Mouse (Mus musculus): ENCODE results near the gene Copg2. TPM values are rescaled to one million over a fixed set of nuclear protein-coding genes. Genes with fewer than 3 reads are reported as not detected.

The Copg2 gene
- polyA plus RNA-seq, 1 experiment = 11.4 TPM

DNA sequence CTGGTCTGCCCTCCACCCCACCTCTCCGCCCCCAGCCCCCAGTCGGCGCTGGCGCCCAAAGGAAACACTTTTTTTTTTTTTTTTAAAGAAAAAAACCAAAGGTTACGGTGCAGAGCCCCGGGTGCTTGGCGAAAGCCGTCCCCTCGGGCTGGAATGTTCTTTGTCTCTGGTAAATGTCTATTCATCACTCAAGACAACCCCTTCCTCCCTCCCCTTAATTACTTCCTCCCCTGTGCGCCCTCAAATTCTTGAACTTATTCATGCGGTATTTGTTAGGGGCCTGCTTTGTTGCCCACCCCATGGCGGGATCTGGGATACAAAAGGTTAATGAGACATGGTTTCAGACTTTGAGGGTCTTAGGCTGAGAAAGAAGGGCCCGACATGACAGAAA, 160.2 kb downstream of the Copg2 start:
- 57% methylated on average over 13 of the region's 13 CpGs for WGBS
- no peak for DNase-seq (ENCODE audit: low read depth, low spot score)

DNA sequence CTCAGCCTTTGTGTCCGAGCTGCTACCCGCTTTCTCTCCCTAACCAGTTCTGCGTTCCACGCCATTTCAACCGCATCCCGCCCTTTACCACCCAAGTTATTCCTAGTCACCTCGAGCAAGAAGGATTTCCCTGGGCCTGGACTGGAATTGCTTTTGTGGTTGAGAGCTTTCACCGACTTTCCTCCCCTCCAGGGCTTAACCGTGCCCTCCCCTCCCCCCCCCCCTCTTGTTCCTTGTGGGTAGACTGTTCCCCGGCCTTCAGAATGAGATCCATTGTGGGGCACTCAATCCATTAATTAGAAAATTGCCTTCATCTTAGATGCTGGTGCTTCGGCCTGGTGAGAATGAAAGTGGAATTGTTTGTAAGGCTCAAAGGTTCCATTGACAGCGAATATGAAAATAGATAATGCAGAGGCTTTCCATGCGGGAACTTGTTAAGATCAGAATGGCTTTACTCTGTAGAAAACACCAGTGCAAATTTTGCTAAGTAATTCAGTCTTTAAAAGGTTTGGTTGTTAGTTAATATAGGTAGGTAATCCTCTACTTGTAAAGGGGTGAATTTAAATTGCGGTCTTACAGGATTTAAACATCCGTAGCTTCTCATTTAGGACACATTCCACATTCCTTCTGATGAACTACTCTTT, 160.7 kb downstream of the Copg2 start:
- 62% methylated on average over 15 of the region's 15 CpGs for WGBS
- DNase-seq (ENCODE audit: low read depth, low spot score) = no peak

DNA sequence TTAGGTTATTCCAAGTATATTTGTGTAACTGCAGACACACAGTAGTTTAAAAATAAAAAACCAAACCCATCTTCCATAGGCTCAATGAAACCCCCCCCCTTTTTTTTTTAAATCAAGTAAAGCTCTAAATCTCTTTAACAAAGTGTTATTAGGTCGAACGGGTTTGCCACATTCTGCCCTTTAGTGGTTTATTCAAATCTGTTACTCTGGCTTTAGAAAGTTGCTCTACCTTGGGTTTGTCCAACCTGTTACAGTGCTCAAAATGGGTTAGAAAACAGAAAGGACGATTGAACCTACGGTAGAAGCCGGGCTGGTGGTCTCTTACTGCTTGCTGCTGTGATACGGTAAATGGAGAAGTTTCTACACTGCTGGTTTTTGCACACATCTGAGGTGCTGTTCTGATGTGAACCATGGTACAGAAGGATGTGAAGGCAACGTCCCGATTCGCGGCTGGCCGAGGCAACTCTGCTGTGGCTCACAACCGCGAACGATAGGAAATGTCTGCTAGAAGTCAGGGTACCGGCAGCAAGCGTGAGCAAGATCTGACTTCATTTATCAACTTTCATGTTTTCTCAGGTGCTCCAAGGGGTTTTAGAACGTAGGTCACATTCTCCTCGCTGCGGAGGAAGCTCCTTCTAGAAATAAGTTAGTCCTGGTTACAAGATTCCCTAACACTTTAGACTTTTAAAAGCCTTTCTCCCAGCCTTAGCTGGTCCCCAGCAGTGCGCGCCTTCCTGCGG, 161.4 kb downstream of the Copg2 start:
- no peak for DNase-seq (ENCODE audit: low read depth, low spot score)
- 64% methylated on average over 22 of the region's 22 CpGs for WGBS

DNA sequence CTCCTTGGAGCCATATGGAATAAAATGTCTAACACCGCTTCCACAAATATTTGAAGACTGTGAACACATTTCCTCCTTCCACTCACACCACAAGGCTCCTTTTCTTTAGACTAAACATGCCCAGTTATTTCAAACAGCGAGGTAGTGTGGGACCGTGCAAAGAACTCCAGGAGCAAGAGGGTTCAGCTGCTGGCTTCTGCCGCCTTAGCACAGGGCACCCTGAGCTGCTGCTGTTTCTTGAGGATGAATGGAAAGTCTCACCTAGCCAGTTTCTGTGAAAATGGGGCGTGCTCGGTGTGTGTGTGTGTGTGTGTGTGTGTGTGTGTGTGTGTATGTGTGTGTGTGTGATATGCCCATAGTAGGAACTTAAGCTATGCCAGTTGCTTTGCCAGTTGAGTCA, 162.1 kb downstream of the Copg2 start:
- DNase-seq (ENCODE audit: low read depth, low spot score) = no peak
- 74% methylated on average over 6 of the region's 6 CpGs for WGBS

DNA sequence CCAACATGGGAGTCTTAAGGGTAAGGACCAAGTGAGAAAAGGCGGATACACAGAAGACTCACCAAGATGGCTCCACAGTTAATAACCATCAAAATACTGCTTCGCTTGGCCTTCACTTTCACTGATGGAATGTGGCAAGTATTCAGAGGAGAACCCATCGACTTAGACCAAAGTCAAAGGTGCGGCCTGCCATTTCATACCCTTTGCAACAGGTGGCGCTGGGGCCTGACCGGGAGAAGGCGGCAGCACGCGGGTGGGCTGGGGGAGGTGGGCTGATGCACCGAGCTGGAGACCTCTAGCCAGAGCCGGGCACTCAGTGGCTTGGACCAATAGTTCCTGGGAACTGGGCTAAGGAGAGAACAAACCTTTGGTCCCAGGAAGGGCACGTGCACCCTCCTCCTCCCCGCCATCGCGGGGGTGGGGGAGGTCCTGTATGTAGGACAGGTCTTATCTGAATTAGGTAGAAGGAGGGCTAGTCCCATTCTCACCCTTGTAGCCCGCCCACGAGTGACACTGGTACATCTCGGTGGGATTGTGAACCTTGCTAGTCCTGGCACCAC, 163.9 kb downstream of the Copg2 start:
- 60% methylated on average over 18 of the region's 18 CpGs for WGBS
- no peak for DNase-seq (ENCODE audit: low read depth, low spot score)

DNA sequence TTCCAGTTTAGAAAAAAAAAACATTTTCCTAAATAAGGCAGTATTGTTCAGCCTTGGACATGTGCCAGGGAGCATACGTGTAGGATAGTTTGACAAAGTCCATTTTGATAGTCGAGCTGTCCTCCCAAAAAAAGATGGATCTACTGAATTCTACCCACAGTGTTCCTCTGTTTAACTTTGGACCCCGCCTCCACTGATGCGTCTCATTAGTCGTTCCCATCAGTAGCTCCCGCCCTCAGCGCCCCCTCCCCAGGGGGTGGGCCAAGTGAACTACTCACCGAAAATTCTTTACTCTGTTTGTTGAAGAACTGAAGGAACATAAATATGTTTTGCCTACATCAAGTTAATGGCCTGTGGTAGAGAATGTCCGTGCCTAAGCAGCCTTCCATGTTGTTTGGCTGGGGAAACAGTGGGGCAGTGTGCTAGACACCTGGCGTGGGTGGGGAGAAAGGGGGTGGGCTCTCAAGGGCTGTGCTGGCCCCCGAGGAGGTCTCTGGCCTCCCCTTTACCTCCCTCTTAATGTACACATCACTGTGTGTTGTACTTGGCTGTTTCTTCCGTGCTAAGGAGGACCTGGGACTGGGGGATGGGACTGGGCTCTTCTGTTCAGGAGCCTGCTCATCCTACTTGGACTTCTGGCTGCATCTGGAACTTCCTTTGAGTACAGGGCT, 166.2 kb downstream of the Copg2 start:
- 48% methylated on average over 12 of the region's 12 CpGs for WGBS
- DNase-seq (ENCODE audit: low read depth, low spot score) = no peak

DNA sequence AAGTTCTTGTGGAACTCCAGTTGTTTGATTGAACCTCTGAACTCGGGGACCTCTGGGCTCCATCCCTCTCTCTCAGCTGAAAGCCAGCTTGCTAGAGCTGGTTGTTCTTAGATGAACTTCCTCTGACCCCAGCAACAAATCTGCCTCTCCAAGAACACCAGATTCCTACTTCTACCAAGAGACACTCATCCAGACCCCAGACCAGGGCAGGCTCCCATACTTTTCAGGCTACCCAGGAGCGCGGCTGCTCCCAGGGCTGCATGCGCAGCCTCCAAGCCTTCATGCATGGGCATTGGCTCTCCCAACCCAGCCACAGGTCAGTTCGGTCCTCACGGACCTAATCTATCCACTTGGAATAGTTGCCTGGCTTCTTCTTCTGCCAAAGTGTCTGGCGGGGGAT, 173.3 kb downstream of the Copg2 start, which contains the start of gene Mest:
Gene Mest (plus strand): TSS at position 217 of the 400 bp plus-strand sequence.
- WGBS = 77% methylated on average over 7 of the region's 7 CpGs
- no peak for DNase-seq (ENCODE audit: low read depth, low spot score)

DNA sequence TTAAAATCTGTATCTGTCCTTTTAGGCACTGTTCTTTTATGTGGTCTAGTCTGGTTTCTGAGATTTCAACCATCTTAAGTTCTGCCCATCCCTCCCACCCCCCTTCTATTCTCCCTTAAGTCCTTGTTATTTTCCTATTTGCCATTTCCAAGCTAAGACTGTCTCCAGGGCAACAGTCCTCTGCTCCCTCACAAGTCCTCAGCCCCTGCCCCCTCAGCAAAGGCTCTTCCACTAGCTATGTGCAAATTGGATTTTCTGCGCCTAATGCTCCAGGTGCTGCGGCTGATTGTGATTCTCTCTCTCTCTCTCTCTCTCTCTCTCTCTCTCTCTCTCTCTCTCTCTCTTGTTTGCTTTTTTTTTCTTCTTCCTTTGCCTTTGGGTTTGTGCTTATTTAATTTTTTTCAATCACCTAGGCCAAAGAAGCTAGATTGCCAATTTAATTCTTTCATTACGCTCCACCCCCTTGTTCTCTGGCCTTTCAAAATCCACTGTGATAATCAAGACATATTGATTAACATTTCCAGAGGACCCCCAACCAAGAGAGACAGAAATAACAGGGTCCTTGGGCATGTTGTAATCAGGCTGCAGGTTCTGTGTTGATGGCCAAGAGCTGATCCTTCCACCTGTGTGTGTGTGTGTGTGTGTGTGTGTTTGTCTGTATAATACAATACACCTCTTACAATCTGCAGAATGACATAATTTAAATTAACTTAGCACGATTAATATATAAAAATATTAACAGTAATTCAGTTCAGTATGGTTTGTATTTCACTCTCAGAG, 174.0 kb downstream of the Copg2 start:
- no peak for DNase-seq (ENCODE audit: low read depth, low spot score)
- WGBS = 86% methylated on average over 4 of the region's 4 CpGs

DNA sequence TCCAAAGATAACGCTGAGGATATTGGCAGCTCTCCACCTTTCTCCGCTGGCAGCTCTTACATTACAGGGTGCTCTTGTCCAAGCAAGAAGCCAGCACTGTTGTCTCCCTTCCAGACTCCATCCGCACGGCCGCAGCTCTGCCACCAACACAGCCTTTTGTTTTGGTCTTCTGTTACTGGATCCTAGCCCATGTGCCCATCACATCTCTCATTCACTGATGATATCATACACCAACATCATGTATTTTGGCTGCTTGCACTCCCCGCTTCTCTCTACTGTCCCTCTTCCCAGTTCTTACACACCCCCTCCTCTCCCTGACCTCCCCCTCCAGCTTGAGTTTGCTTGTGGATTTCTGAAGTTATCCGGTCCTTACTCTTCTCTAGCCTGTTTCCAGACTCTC, 179.8 kb downstream of the Copg2 start:
- no peak for DNase-seq (ENCODE audit: low read depth, low spot score)
- 80% methylated on average over 7 of the region's 7 CpGs for WGBS

DNA sequence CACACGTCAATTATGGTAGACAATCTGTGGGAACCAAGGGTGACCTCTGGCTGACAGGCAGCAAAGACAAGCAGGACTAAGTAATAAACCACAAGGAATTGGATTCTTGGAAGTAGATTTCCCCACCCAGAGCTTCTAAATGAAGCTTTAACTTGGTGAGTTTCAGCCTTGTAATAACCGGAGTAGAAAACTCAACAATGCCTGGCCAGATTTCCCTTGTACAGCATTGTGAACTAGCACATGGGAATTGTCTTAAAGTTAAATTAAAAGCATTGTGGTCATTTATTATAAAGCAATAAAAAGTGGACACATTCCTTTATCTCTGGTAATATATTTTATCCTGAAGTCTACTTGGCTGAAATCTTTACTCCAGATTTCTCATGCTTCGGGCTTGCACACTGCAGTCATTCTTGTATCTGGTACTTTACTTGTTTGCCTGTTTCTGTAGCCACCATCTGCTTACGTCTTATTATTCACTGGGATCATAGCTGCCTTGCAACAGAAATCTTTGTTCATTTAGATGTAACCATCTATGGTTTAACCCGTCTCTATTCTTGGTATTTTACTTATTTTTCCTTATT, 181.6 kb downstream of the Copg2 start:
- 66% methylated on average over 5 of the region's 5 CpGs for WGBS
- no peak for DNase-seq (ENCODE audit: low read depth, low spot score)

DNA sequence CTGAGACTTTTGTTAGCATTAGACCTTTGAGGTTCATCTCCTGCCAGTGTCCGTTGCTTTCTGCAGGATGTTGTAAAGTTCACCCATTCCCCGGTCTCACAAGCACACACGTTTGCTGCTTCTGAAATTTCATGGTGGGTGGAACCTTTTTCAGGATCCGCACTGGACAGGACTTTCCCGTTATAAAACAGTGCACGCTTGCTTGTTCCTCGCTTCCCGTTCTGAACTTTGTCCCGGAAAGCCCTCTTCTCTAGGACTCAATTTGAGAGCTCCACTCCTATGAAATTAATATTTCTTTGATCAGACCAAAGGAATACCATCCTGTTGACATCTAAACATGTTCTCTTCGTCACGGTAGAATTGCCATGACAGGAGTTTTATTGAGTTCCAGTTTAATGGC, 182.7 kb downstream of the Copg2 start:
- DNase-seq (ENCODE audit: low read depth, low spot score) = no peak
- WGBS = 36% methylated on average over 11 of the region's 11 CpGs

DNA sequence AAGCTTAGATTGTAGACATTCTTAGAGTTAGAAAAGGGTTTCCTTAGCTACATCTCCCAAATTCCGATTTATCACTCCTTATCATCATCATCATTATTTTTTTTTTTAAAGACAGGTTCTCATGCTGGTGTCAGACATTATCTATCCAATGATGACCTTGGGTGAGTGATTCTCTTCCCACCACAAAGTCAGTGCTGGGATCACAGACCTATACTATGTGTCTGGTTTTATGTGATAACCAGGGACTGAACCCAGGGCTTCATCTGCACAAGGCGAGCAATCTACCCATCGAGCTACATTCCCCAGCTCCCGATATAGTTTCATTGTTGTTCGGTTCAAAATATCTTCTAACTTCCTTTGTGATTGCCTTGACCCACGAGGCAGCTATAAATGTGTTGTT, 183.1 kb downstream of the Copg2 start:
- WGBS = 53% methylated on average over 6 of the region's 6 CpGs
- no peak for DNase-seq (ENCODE audit: low read depth, low spot score)

DNA sequence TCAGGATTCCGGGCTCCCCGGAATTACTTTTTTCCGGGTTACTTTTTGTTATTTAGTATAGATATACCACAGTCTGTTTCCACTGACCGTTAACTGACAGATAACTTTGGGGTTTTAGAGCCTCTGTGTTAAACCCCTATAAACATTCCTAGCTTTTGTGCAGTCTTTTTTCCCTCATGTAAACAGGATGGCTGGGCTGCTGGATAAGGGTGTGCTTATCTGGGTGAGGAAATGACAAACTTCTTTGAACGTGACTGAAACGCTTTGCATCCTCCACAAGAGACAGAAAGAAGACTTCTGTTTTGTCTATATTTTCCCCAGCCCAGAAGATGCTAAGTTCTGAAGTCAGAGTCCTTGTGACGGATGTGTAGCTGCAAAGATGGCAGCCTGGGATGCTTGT, 184.1 kb downstream of the Copg2 start:
- DNase-seq (ENCODE audit: low read depth, low spot score) = no peak
- WGBS = 65% methylated on average over 7 of the region's 7 CpGs

DNA sequence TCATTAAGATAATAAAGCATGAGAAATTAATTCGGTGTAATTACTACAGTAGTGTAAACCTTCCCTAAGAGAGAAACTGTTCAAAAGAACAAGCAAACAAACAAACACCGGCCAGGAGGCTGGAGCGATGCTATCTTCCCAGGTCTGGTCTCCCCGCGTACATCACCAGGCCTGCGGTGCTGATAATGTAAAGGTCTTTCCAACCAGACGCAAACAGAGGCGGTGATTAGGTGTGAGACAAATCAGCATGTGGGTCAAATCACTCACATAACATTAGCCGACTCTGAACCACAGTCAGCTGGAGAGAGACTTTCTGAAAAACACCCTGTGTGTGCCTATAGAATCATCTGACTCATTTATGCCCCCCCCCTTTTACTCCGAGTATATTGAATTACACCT, 185.2 kb downstream of the Copg2 start:
- WGBS = 80% methylated on average over 10 of the region's 10 CpGs
- DNase-seq (ENCODE audit: low read depth, low spot score) = no peak

DNA sequence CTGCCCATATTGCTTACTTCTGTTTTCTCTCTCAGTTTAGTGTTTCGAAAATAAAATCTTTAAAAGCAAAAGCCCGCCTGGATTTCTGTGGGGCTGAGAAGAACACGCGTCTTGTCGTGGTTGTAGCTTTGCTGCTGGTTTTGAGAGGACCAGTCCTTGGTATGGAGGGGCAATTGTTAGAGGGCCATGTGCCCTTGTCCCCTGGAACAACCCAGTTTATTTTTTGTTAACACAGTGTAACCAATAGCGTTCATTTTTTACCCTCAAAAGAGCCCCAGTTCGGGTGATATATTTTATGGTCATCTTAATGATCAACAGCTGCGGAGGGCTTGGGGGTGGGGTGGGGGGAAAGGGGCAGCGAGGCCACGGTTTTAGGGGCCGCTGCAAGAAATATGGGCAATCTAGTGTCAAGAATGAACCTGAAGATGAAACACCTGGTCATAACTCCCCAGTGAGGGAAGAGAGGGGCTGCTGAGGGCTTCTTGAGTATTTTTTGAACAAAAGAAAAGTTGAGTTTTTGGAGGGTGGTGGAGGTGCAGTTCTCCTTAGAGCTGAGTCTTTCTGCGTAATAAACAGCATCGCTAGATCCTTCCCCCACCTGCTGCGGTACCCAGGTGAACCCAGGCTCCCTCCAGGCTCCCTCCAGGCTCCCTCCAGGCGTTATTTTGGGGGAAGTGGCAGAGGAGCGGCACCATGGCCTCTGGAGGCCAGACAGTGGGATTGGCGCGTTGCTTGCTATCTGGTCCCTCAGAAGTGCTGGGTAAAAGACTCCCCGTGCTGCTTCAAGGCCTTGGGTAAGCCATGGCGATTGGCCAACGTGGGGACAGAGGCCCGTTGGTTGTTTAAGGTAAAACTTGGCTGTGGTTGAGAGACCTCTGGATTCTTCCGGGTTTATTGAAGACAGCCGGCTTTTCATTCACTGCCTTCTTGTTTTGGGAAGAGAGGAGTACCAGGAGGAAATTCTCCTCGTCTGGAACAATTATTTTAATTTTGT, 185.9 kb downstream of the Copg2 start:
- WGBS = 52% methylated on average over 25 of the region's 25 CpGs
- DNase-seq (ENCODE audit: low read depth, low spot score) = no peak

DNA sequence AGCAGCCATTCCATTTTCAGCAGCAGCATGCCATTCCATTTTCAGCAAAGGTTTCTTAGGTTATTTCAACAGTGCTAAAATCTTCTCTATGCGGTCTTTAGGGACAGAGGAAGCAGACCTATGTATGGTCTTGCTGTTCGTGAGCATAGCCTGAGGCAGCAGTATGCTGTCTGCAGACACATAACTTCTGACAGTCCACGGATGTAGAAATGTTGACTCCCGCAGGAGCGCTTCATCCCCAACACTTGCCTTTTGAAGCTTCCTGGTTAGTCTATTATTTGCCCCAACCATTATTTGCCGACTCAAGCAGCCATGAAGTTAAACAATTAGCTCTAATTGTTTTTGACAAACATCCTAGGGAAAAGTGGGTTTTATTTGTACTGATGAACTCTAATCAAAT, 187.5 kb downstream of the Copg2 start:
- no peak for DNase-seq (ENCODE audit: low read depth, low spot score)
- WGBS = 65% methylated on average over 6 of the region's 6 CpGs

DNA sequence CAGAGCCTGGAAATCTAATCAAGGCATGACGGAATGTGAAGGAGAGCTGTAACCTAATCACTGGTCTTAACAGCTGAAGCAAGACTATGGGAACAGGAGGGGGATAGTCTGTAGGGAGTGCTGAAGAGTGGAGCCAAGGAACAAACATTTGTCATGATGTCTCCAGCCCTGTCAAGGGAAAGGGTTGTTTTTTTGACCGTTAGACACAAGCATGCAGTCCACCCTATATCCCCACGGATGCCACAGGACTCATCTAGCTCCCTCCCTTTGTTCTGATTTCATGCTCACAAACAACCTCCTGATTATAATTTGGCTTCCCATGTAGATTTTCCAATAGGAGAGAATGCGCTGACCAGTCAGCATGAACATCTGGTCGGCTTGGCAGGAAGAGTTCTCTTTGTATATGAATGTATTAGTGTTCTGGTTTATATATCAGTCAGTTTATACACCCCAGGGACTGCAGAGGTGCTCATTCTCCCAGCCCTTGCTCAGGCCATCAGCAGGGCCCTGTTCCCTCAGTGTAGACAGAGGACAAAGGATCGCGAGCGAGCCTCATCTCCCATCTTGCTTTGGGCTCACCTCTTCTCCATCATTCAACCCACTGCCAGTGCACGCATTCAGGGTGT, 192.5 kb downstream of the Copg2 start:
- DNase-seq (ENCODE audit: low read depth, low spot score) = no peak

DNA sequence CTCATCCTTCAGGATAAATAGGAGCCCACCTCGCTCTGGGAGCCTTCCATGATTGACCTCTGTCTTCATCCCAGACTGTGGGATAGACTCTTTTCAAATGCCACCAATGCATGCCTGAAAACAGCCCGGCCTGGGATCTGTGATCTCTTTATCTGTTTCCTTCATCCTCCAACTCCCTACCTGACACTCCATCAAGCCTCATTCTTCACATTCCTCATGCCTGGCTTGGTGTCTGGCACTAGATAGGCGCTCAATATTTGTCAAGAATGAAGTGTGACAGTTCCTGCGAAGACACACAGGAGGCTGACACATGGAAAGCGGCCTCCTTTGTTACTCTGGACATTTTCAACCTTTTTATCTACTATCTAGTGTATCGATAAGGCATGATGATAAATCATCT, 193.1 kb downstream of the Copg2 start:
- 67% methylated on average over 6 of the region's 6 CpGs for WGBS
- no peak for DNase-seq (ENCODE audit: low read depth, low spot score)

More for the DNA sequence above, 192.5 kb downstream of the Copg2 start:
- 75% methylated on average over 9 of the region's 9 CpGs for WGBS

All from large intestine, adult 2 months (tissue).